Mouse (Mus musculus) embryonic facial prominence, embryonic 14.5 days (tissue): ENCODE results near the gene Trmt10c. TPM values are rescaled to one million over a fixed set of nuclear protein-coding genes. Genes with fewer than 3 reads are reported as not detected.
"Not testable (repeated sequence)": the region's sequence is repeated elsewhere in the genome, so short reads cannot be mapped to it uniquely, and the experiment has no call there.

Experiments
- ATAC-seq: fragments of 200-750 bp; cut with Nextera tagmentation; 2 replicates; pipeline ENCODE4 v1.8.0; 2017; ENCODE audit warnings: low read depth, moderate number of reproducible peaks, moderate TSS enrichment
- DNase-seq: peaks from one replicate; pipeline ENCODE4 v3.0.0-alpha.2; 2015; ENCODE audit warnings: low spot score
- H3K27ac ChIP-seq: fragments of 300-500 bp; sonication (generic); replicated peaks from 2 replicates; pipeline ENCODE4 v1.5.1; 2014; ENCODE audit warnings: low read depth, mild to moderate bottlenecking, low read length, moderate library complexity
- H3K27me3 ChIP-seq: fragments of 300-500 bp; sonication (generic); replicated peaks from 2 replicates; pipeline ENCODE4 v1.6.1; 2014; ENCODE audit warnings: low read length; ENCODE audit not compliant: control insufficient read depth, insufficient read depth
- H3K36me3 ChIP-seq: fragments of 300-500 bp; sonication (generic); 2 replicates; pipeline ENCODE4 v1.6.1; 2014; ENCODE audit warnings: low read length, mixed read lengths; ENCODE audit not compliant: control insufficient read depth, insufficient read depth
- H3K4me1 ChIP-seq: fragments of 300-500 bp; sonication (generic); 2 replicates; pipeline ENCODE4 v1.6.1; 2014; ENCODE audit warnings: antibody characterized with exemption, low read length; ENCODE audit not compliant: control insufficient read depth, insufficient read depth
- H3K4me2 ChIP-seq: fragments of 300-500 bp; sonication (generic); 2 replicates; pipeline ENCODE4 v1.6.1; 2014; ENCODE audit warnings: low read depth, mild to moderate bottlenecking, low read length, moderate library complexity, mixed read lengths
- H3K4me3 ChIP-seq: fragments of 300-500 bp; sonication (generic); 2 replicates; pipeline ENCODE4 v1.5.1; 2014; ENCODE audit warnings: low read depth, mild to moderate bottlenecking, low read length
- H3K9ac ChIP-seq: fragments of 300-500 bp; sonication (generic); 2 replicates; pipeline ENCODE4 v1.6.1; 2014; ENCODE audit warnings: low read depth, mild to moderate bottlenecking, low read length, moderate library complexity, mixed read lengths
- H3K9me3 ChIP-seq: fragments of 300-500 bp; sonication (generic); 2 replicates; pipeline ENCODE4 v1.6.1; 2016; ENCODE audit warnings: low read length; ENCODE audit not compliant: control insufficient read depth
- WGBS: fragments of 180-500 bp; shearing (Covaris S2); extraction: QIAGEN DNeasy Blood & Tissue Kit; methylation state at CpG from one replicate; pipeline ENCODE4 v1.1.7; 2014; 5-methylcytosine and 5-hydroxymethylcytosine counted together
- polyA plus RNA-seq: library from polyadenylated mRNA; unstranded; fragments of >200 nt; fragmentation: Nextera tagmentation; extraction: Ambion mirVana; gene quantifications from 2 replicates; pipeline ENCODE4 v1.2.1, GENCODE M21; 2014

Trmt10c gene
- polyA plus RNA-seq, 1 experiment from 2014 or later, result 27.0 TPM

DNA sequence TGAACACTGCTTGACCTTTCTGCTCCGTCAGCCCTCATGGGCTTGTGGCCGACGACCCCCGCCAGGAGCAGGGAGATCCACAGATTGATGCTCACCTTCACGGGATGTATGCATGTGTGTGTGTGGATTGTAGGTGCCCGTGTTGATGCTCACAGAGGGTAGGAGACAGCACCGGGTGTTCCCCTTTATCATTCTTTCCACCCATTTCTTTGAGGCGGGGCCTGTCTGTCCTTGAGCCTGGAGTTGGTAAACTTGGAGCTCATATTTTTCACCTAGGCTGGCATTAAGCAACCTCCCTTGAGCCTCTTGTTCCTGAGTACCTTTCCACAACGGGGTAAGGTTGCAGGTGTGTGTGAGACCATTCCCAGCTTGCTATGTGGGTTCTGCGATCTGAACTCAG is 20.5 kb upstream of the Trmt10c start:
- Histone ChIP-seq H3K36me3 (no peaks in the 10 kb centered on the region), H3K4me2 (no peak overlapping the region), H3K9me3 (no peaks in the 10 kb centered on the region), H3K4me3 (no peak overlapping the region), H3K9ac (no peak overlapping the region), H3K4me1 (no peaks in the 10 kb centered on the region), H3K27me3 (no peaks in the 10 kb centered on the region), H3K27ac (no peak overlapping the region)
- no peak for DNase-seq
- ATAC-seq, result no peak
- WGBS, result 82% methylated on average over 10 of the region's 10 CpGs

DNA sequence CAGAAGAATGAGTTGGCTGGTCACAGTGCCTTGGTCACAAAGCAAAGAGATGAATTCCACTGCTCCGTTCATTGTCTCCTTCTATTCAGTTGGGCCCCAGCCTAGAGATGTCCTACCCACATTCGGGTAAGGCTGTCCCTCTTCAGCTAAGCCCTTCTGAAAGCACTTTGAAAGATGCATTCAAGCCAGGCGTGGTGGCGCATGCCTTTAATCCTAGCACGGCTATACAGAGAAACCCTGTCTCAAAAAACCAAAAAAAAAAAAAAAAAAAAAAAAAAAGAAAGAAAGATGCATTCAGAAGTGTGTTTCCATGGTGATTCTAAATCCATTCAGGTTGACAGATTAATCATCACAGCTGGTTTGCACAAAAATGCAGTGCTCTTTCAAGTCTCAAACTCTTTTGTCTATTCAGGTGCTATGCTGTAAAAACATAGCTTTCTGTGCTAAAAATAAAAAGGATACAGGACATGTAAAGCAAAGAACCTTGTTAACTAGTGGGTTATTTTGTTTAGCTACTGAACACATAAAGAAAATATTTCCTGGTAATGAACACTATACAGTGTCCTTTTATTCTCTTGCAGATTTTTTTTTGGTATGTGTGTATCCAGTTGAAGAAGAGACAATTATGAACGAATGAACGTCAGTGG is 19.4 kb upstream of the Trmt10c start:
- H3K4me3 ChIP-seq, result no peak overlapping the region
- ATAC-seq (peak; percentile 74; the same call in 1 of the 2 replicates), DNase-seq (peak; percentile 20)
- H3K4me2 ChIP-seq, result no peak overlapping the region
- no peaks in the 10 kb centered on the region for H3K9me3 ChIP-seq
- H3K36me3 ChIP-seq, result no peaks in the 10 kb centered on the region
- H3K4me1 ChIP-seq, result no peaks in the 10 kb centered on the region
- no peak overlapping the region for H3K27ac ChIP-seq
- no peaks in the 10 kb centered on the region for H3K27me3 ChIP-seq
- H3K9ac ChIP-seq, result no peak overlapping the region
- WGBS, result 58% methylated on average over 7 of the region's 7 CpGs

DNA sequence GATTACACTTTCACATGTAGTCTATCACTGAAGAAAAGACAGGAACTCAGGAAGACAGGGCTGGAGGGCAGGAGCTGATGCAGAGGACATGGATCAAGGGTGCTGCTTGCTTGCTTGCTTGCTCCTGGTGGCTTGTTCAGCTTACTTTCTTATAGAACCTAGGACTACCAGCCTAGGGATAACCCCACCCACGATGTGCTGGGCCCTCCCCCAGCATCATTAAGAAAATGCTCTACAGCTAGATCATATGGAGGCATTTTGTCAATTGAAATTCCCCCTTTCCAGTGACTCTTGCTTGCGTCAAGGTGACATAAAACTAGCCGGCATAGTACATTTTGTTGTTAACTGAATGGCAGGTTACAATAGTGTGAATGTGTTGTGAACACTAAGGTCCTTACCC is 18.3 kb upstream of the Trmt10c start:
- Histone ChIP-seq H3K36me3 (no peaks in the 10 kb centered on the region), H3K4me2 (no peak overlapping the region), H3K4me3 (no peak overlapping the region), H3K4me1 (no peaks in the 10 kb centered on the region), H3K27ac (no peak overlapping the region), H3K9ac (no peak overlapping the region), H3K27me3 (no peaks in the 10 kb centered on the region), H3K9me3 (no peaks in the 10 kb centered on the region)
- no peak for ATAC-seq
- 73% methylated on average over 3 of the region's 3 CpGs for WGBS
- DNase-seq, result no peak

DNA sequence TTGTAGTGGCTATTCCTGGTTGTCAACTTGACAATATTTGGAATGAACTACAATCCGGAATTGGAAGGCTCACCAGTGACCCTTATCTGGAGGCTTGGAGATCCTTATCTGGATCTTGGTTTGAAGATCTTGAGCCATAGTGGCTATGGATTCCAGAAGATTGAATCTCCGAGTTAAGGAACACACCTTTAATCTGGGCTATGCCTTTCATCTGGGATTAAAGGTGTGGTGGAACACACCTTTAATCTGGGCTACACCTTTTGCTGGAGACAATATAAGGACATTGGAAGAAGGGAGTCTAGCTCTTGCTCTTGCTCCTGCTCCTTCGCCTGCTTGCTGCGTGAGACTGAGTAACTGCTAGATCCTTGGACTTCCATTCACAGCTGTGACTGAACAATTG is 10.4 kb upstream of the Trmt10c start, which contains the start of gene Senp7:
Senp7 (plus strand) TSS at position 301 of the 400 bp plus-strand sequence.
- not testable (repeated sequence) for H3K9ac ChIP-seq, H3K4me1 ChIP-seq, H3K36me3 ChIP-seq, H3K4me3 ChIP-seq, H3K4me2 ChIP-seq, H3K27ac ChIP-seq, H3K27me3 ChIP-seq, ATAC-seq, H3K9me3 ChIP-seq, DNase-seq
- no CpG with 5 or more reads among the region's 4 CpGs for WGBS

DNA sequence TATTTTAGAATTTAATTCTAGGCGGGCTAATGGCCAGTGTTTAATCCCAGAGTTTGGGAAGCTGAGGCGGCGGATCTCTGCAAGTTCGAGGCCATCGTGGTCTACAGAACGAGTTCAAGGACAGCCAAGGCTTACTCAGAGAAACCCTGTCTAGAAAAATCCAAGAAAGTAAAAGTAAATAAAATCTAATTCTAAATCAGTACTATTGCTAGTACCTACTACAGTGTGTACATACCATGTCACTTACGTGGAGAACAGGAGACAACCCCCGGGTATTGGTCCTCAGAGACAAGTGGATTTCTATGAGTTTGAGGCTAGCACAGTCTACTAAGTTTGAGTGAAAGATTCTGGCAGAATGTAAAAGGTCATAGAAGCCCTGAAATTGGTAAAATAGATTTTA is 471 bp upstream of the Trmt10c start:
- no peak for ATAC-seq
- H3K27ac ChIP-seq, result peak overlapping the region; percentile 85
- H3K36me3 ChIP-seq, result peaks cover 18% of the 10 kb centered on the region
- WGBS, result 32% methylated on average over 8 of the region's 8 CpGs
- H3K4me2 ChIP-seq, result peak overlapping the region; percentile 80
- no peaks in the 10 kb centered on the region for H3K27me3 ChIP-seq
- no peaks in the 10 kb centered on the region for H3K9me3 ChIP-seq
- H3K4me1 ChIP-seq, result peaks cover 9% of the 10 kb centered on the region
- peak overlapping the region; percentile 79 for H3K4me3 ChIP-seq
- peak overlapping the region; percentile 95 for H3K9ac ChIP-seq
- no peak for DNase-seq

DNA sequence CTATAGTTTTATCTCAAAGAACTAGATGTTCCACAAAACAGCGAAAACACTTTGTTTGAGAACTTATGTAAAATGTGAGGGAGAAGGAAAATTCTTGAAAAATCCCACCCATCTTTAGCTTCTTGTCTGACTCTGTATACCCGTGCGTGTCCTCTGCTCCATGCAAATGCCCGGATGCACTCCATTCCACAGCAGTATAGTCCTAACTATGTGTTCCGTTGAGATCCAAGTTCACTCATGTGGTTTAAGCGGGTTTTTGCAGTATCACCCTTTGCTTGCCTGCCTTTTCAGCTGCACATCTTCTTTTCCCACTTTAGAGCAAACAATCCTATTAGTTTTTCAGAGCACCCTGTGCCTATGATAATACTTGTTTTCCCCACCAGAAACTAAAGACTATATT is 1.1 kb downstream of the Trmt10c start:
- peaks cover 9% of the 10 kb centered on the region for H3K4me1 ChIP-seq
- H3K9ac ChIP-seq, result peak overlapping the region; percentile 95
- no peak for DNase-seq
- ATAC-seq, result no peak
- no peaks in the 10 kb centered on the region for H3K27me3 ChIP-seq
- H3K9me3 ChIP-seq, result no peaks in the 10 kb centered on the region
- peak overlapping the region; percentile 79 for H3K4me3 ChIP-seq
- WGBS, result 56% methylated on average over 6 of the region's 6 CpGs
- peak overlapping the region; percentile 80 for H3K4me2 ChIP-seq
- H3K36me3 ChIP-seq, result peaks cover 30% of the 10 kb centered on the region
- H3K27ac ChIP-seq, result no peak overlapping the region

DNA sequence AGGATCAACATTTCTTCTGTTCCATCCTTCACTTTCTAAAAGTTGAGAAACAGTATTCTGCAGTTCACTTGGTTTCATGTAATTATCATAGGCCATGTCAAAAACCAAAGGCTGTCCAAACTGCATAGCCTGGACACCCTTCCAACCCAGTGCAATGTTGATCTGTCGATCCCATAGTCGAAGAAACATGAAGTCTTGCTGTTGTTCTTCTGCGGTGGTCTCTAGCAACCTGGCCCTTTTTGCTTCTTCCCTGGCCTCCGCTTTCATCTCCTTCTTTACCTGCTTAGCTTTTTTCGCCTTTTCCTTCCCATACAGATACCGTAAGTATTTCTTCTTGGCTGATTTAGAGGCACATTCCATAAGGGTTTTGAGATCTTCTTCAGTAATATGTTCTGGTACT is 3.1 kb downstream of the Trmt10c start:
- ATAC-seq (no peak), DNase-seq (no peak)
- 97% methylated on average over 6 of the region's 6 CpGs for WGBS
- Histone ChIP-seq H3K9me3 (no peaks in the 10 kb centered on the region), H3K27me3 (no peaks in the 10 kb centered on the region), H3K4me1 (peaks cover 17% of the 10 kb centered on the region), H3K4me2 (no peak overlapping the region), H3K27ac (no peak overlapping the region), H3K9ac (no peak overlapping the region), H3K4me3 (no peak overlapping the region), H3K36me3 (peaks cover 30% of the 10 kb centered on the region)

DNA sequence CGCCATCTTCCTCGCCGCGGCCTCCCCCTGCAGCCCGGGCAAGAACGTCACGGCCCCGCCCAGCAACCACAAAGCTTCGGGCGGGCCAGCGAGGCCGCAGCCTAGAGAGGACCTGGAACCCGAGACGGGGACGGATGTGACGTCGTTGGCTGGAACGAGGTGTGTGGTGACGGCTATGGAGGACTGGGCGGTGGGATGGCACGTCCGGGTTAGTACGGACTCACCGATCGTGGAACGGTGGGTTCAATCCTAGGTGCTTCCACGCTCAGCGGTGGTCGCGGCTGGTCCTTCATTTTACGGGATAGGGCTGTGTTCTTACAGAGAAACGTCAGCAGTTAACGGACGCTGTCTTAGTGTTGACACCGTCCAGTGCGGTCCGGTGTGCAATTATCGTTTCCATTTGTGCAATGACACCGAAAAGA is 7.9 kb downstream of the Trmt10c start, which contains the start of gene Pcnp:
Pcnp (minus strand) TSS at position 79 of the 422 bp plus-strand sequence.
- peak within 1 kb of the TSS; percentile 94 for H3K4me3 ChIP-seq
- WGBS, result under 1% methylated on average over 39 of the region's 39 CpGs
- peak; percentile 99 for DNase-seq
- H3K4me1 ChIP-seq, result peaks cover 17% of the 10 kb centered on the region
- no peaks in the 10 kb centered on the region for H3K27me3 ChIP-seq
- peak within 1 kb of the TSS; percentile 99 for H3K9ac ChIP-seq
- peak; percentile 99 for ATAC-seq
- peaks cover 37% of the 10 kb centered on the region for H3K36me3 ChIP-seq
- H3K27ac ChIP-seq, result peak within 1 kb of the TSS; percentile 94
- peak within 1 kb of the TSS; percentile 80 for H3K4me2 ChIP-seq
- H3K9me3 ChIP-seq, result no peaks in the 10 kb centered on the region
